Mouse (Mus musculus) C2C12 (cell line): ENCODE data around the gene Zfp746. TPM values are rescaled to one million over a fixed set of nuclear protein-coding genes. Genes with fewer than 3 reads are reported as not detected.

Experiments
- H3K27me3 ChIP-seq: one replicate; pipeline ENCODE4 v1.6.1; 2011; ENCODE audit not compliant: control insufficient read depth, insufficient read depth, insufficient read length
- H3K36me3 ChIP-seq: one replicate; pipeline ENCODE4 v1.6.1; 2011; ENCODE audit not compliant: control insufficient read depth, insufficient read depth
- H3K4me3 ChIP-seq: one replicate; pipeline ENCODE4 v1.5.1; 2011; ENCODE audit warnings: mild to moderate bottlenecking, control low read depth; ENCODE audit not compliant: poor library complexity, insufficient read depth, severe bottlenecking
- H3K79me2 ChIP-seq: one replicate; pipeline ENCODE4 v1.6.1; 2011; ENCODE audit not compliant: control insufficient read depth, insufficient read depth
- H3K79me3 ChIP-seq: one replicate; pipeline ENCODE4 v1.6.1; 2011; ENCODE audit warnings: low read depth, control low read depth
- H3ac ChIP-seq: one replicate; pipeline ENCODE3; 2011; ENCODE audit warnings: low read depth; ENCODE audit not compliant: control insufficient read depth, insufficient read length
- CEBPB ChIP-seq: IDR thresholded peaks from one replicate; pipeline ENCODE4 v1.6.1; 2011; ENCODE audit warnings: low read depth, mild to moderate bottlenecking, control low read depth, moderate library complexity
- CTCF ChIP-seq: IDR thresholded peaks from one replicate; pipeline ENCODE4 v1.5.1; 2011; ENCODE audit not compliant: control insufficient read depth, insufficient read depth, insufficient read length
- FOSL1 ChIP-seq: IDR thresholded peaks from one replicate; pipeline ENCODE4 v1.8.0; 2011; ENCODE audit warnings: mild to moderate bottlenecking, low read length; ENCODE audit not compliant: poor library complexity, insufficient read depth, severe bottlenecking
- MAX ChIP-seq: IDR thresholded peaks from one replicate; pipeline ENCODE4 v1.6.1; 2011; ENCODE audit warnings: mild to moderate bottlenecking, control low read depth
- MYOD1 ChIP-seq: IDR thresholded peaks from one replicate; pipeline ENCODE4 v1.6.1; 2011; ENCODE audit warnings: low read depth; ENCODE audit not compliant: control insufficient read depth, insufficient read length
- MYOG ChIP-seq: IDR thresholded peaks from one replicate; pipeline ENCODE4 v1.6.1; 2011; ENCODE audit not compliant: control insufficient read depth, insufficient read length; ENCODE audit errors: extremely low read depth
- USF1 ChIP-seq: IDR thresholded peaks from one replicate; pipeline ENCODE4 v1.6.1; 2011; ENCODE audit warnings: low read depth, mild to moderate bottlenecking, control low read depth, moderate library complexity
- polyA plus RNA-seq: library from polyadenylated mRNA; unstranded; fragments of >200 nt; fragmentation: generic; extraction: Trizol; gene quantifications from one replicate; pipeline ENCODE4 v1.2.1, GENCODE M21; 2012; ENCODE audit warnings: missing spikeins

Zfp746 gene
- polyA plus RNA-seq, 1 experiment = 13.5 TPM

- H3ac ChIP-seq = no peak overlapping the region
- H3K36me3 ChIP-seq = peaks cover 54% of the 10 kb centered on the region
- no peaks in the 10 kb centered on the region for H3K79me2 ChIP-seq
- peaks cover 2% of the 10 kb centered on the region for H3K79me3 ChIP-seq
- TF ChIP-seq FOSL1 = no peak
- no peak for TF ChIP-seq MYOG
- no peak for TF ChIP-seq CEBPB
- TF ChIP-seq USF1 = no peak
- H3K4me3 ChIP-seq = no peak overlapping the region
- H3K27me3 ChIP-seq = no peaks in the 10 kb centered on the region
Measured at GRCm38 (mm10) chr6:48063940-48064339, 22.5 kb downstream of the Zfp746 start.

GRCm38 (mm10) chr6:48060895-48061294 lies 25.5 kb downstream of the Zfp746 start:
- Histone ChIP-seq H3K4me3 (no peak overlapping the region), H3K36me3 (peaks cover 34% of the 10 kb centered on the region), H3K79me2 (no peaks in the 10 kb centered on the region), H3K27me3 (no peaks in the 10 kb centered on the region), H3K79me3 (peaks cover 2% of the 10 kb centered on the region), H3ac (no peak overlapping the region)
- no peak for TF ChIP-seq CEBPB
- no peak for TF ChIP-seq MYOD1
- TF ChIP-seq USF1 = no peak
- no peak for TF ChIP-seq MYOG
- TF ChIP-seq CTCF = no peak
- no peak for TF ChIP-seq MAX
- TF ChIP-seq FOSL1 = no peak

GRCm38 (mm10) chr6:48060421-48060820 lies 26.0 kb downstream of the Zfp746 start:
- TF ChIP-seq CEBPB (no peak), MAX (no peak), CTCF (no peak), MYOD1 (no peak), FOSL1 (no peak), USF1 (no peak), MYOG (no peak)
- no peak overlapping the region for H3K4me3 ChIP-seq
- H3K36me3 ChIP-seq = peaks cover 30% of the 10 kb centered on the region
- H3K79me3 ChIP-seq = peaks cover 2% of the 10 kb centered on the region
- H3K79me2 ChIP-seq = no peaks in the 10 kb centered on the region
- H3K27me3 ChIP-seq = no peaks in the 10 kb centered on the region
- no peak overlapping the region for H3ac ChIP-seq

- Histone ChIP-seq H3ac (no peak overlapping the region), H3K36me3 (no peaks in the 10 kb centered on the region), H3K4me3 (no peak overlapping the region), H3K79me2 (peaks cover 4% of the 10 kb centered on the region), H3K79me3 (peaks cover 5% of the 10 kb centered on the region), H3K27me3 (no peaks in the 10 kb centered on the region)
- TF ChIP-seq MAX = no peak
- no peak for TF ChIP-seq CEBPB
- no peak for TF ChIP-seq MYOD1
- no peak for TF ChIP-seq USF1
- no peak for TF ChIP-seq MYOG
- no peak for TF ChIP-seq CTCF
- TF ChIP-seq FOSL1 = no peak
Measured at GRCm38 (mm10) chr6:48052136-48052535, 34.3 kb downstream of the Zfp746 start.

GRCm38 (mm10) chr6:48051666-48052065 lies 34.7 kb downstream of the Zfp746 start:
- TF ChIP-seq USF1 (no peak), CEBPB (no peak), MYOG (no peak), MAX (no peak), MYOD1 (no peak), FOSL1 (no peak), CTCF (no peak)
- Histone ChIP-seq H3K79me2 (peaks cover 9% of the 10 kb centered on the region), H3K79me3 (peaks cover 10% of the 10 kb centered on the region), H3K4me3 (no peak overlapping the region), H3K36me3 (no peaks in the 10 kb centered on the region), H3ac (no peak overlapping the region), H3K27me3 (no peaks in the 10 kb centered on the region)
